Mouse (Mus musculus) kidney, adult 18-20 months (tissue): ENCODE results near the gene Pou2f1.

Experiments used
- DNase-seq: peaks from one replicate; pipeline ENCODE4 v3.0.0; 2021

Pou2f1 gene

GRCm38 (mm10) chr1:165842170-165842569 is 160.3 kb downstream of the Pou2f1 start:
- DNase-seq, result no peak

GRCm38 (mm10) chr1:165840548-165841230 is 161.8 kb downstream of the Pou2f1 start:
- no peak for DNase-seq

- DNase-seq, result no peak
These were observed 163.3 kb downstream of the Pou2f1 start for GRCm38 (mm10) chr1:165839201-165839600.

GRCm38 (mm10) chr1:165837546-165837945 is 164.9 kb downstream of the Pou2f1 start:
- DNase-seq, result no peak

GRCm38 (mm10) chr1:165836461-165836860 is 166.0 kb downstream of the Pou2f1 start:
- no peak for DNase-seq

DNA sequence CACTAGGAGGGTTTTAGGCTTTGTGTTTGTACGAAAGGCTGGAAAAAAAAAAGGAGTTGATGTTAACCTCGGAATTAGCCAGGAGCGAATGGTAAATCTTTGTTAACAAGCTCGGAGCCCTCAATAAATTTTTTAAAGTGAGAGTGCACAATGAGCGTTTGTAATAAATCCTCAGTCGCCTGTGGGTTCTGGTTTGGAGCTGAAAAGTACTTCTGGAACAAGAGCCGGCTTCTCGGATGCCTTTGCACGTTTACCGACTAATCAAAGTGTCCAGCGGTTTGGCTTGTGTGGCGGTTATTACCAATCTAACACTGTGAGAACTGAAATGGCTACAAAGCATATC is 167.9 kb downstream of the Pou2f1 start:
- no peak for DNase-seq

- no peak for DNase-seq
These were observed 168.4 kb downstream of the Pou2f1 start for GRCm38 (mm10) chr1:165833910-165834632.

GRCm38 (mm10) chr1:165833244-165833643 is 169.2 kb downstream of the Pou2f1 start:
- DNase-seq, result no peak

DNA sequence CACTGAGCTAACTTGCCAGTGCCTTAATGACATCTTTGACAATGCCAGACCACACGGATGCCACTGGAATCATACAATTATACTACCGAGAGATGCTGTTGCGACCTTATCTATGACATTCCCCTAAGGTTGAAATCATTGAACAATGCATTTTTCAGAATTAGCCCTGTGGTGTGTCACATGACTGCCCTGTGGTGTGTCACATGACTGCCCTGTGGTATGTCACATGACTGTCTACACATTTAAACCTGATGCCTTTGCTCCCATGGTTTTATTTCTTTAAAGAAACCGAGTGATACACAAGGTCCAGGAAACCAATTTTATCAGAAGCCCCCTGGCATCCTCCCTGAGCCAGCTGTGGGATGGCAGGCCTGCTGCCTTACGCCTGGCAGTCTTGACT is 172.6 kb downstream of the Pou2f1 start:
- no peak for DNase-seq

DNA sequence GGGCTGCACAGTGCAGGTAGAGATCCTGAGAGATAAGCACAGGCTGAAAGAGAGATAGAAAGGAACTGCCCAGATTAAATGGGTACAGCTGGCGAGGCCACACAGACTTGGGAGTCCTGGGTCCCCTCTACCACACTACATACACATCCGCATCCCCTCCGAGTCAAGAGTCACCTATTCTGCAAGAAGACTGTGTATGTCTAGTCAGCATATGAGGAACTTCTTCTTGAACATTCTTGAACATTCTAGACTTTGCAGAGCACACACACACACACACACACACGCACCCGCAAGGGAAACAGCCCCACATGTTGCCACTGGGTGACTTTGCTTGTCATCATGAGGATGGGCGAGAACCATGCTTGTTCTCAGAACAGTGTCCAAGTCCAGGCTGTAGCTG is 173.9 kb downstream of the Pou2f1 start:
- DNase-seq, result no peak

GRCm38 (mm10) chr1:165828173-165828572 is 174.3 kb downstream of the Pou2f1 start:
- DNase-seq, result no peak

DNA sequence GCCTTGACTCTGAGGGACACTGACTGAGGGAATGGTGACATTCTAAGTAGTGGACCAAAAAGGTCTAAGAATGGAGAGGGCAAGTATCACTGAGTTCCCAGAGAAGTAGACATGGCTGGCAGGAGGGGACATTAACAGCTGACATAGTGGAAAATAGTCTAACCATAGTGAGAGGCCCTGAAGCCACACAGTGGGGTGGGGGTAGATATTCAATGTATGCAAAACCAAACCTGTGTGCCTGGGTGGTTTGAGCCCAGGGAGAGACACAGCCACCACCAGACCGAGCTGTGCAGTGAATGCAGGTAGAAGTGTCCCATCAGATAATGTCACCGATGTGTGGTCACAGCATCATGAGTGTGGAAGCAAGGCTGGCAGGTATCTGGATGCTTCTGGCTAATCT is 180.4 kb downstream of the Pou2f1 start:
- no peak for DNase-seq

DNA sequence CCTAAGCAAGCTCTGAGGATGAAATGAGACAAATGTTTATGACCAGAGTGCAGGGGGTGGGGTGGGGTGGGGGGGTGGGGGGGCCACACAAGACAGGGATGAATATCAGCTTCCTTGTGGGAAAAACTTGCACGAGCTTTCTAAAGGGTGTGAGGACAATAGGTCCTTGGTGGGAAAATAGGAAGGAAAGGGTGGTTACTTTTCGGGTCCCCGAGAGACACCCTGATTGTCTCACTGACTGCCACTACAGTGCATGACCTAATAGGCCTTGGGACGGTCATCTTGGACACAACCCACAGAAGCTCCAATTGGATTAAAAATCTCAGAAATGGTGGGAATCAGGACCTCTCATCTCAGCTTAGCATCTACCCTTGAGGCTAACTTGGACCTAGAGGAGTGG is 183.3 kb downstream of the Pou2f1 start:
- no peak for DNase-seq

DNA sequence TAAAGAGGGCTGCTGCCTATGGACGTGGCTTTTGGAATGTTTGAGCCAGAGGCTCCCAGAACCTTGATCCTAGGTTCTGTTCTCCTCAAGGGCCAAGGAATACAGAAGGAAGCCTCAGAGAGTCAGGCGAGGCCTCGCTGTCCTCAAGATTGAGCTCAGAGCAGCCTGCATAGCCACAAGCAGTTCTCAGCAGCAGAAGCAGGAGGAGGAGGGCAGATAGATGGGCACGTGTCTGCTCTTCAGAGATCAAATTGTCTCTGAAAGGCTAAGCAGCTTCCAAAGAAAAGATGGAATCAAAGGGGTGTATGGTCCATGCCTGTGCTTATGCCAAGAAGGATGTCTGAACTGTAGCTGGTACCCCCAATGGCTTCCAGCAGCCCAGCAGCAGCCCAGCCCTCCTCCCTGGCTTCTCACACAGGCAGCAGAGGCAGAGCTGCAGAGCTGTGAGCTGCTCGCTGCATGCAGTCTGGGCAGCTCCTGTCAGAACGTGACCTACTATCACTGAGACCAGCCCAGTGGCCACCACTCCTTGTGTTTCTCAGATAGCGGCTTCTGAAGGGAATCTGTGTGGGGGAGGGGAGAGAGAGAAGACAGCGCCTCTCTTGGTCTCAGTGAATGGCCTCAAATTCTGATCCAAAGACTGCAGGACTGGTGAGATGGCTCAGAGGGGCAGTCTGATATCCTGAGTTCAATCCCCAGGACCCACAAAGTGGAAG is 184.2 kb downstream of the Pou2f1 start:
- DNase-seq, result no peak

DNA sequence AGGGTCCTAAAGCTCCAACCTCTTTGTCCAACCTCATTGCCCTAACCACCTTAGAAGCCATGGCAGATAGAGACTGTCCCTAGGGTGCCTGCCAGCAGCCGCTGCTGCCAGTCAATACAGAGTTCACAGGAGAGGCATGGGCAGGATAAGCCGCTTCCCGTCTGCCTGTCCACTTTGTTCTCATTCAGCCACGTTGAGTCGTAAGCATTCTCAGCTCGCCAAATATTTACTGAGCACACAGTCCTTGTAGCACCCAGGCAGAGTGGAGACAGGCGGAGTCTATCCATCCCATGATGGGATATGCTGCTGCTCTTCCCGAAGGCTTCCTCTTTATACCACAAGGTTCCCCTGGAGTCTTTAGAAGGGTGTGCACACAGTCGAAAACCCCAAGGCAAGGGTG is 185.2 kb downstream of the Pou2f1 start:
- DNase-seq, result no peak

- DNase-seq, result no peak
These were observed 186.1 kb downstream of the Pou2f1 start for GRCm38 (mm10) chr1:165816391-165816790.
